Mouse (Mus musculus) embryonic fibroblast, embryonic 13.5 days (primary cell): ENCODE measurements around the gene Sod1. TPM values are rescaled to one million over a fixed set of nuclear protein-coding genes. Genes with fewer than 3 reads are reported as not detected.

ENCODE experiments used
- H3K27ac ChIP-seq: 2 replicates; pipeline ENCODE4 v1.5.1; 2012; ENCODE audit warnings: low read length, control low read depth, inconsistent platforms; ENCODE audit not compliant: insufficient read depth
- H3K4me1 ChIP-seq: 2 replicates; pipeline ENCODE4 v1.6.1; 2011; ENCODE audit warnings: low read length; ENCODE audit not compliant: control insufficient read depth, insufficient read depth
- H3K4me3 ChIP-seq: 2 replicates; pipeline ENCODE4 v1.5.1; 2011; ENCODE audit warnings: mild to moderate bottlenecking, control low read depth, low read length; ENCODE audit not compliant: insufficient read depth
- CTCF ChIP-seq: IDR thresholded peaks from 2 replicates; pipeline ENCODE4 v1.5.1; 2011; ENCODE audit warnings: mild to moderate bottlenecking, control low read depth, low read length, moderate library complexity, borderline replicate concordance; ENCODE audit not compliant: insufficient read depth
- POLR2A ChIP-seq: IDR thresholded peaks from 2 replicates; pipeline ENCODE4 v1.6.1; 2011; ENCODE audit warnings: low read depth, mild to moderate bottlenecking, control low read depth, low read length, moderate library complexity
- polyA plus RNA-seq: library from polyadenylated mRNA; stranded (reverse); fragments of >200 nt; gene quantifications from 2 replicates; pipeline ENCODE4 v1.2.4, GENCODE M21; 2011; ENCODE audit warnings: low read depth; ENCODE audit not compliant: missing spikeins, insufficient read length

Sod1 gene
- polyA plus RNA-seq = 370 and 487 TPM in 2 replicates

- TF ChIP-seq POLR2A = peak; percentile 99
- TF ChIP-seq CTCF = no peak
- peak within 1 kb of the TSS; percentile 66 for H3K27ac ChIP-seq
- peak within 1 kb of the TSS; percentile 73 for H3K4me3 ChIP-seq
- H3K4me1 ChIP-seq = peaks cover 3% of the 10 kb centered on the region
These were observed at the start of gene Sod1 for GRCm38 (mm10) chr16:90220026-90220891. TSS of gene Sod1 (plus strand) at chr16:90220754.

- no peak overlapping the region for H3K4me3 ChIP-seq
- TF ChIP-seq CTCF (no peak), POLR2A (no peak)
- no peak overlapping the region for H3K27ac ChIP-seq
- H3K4me1 ChIP-seq = no peaks in the 10 kb centered on the region
These were observed 49.1 kb upstream of the Sod1 start for GRCm38 (mm10) chr16:90171416-90171815.

GRCm38 (mm10) chr16:90176472-90176871 lies 44.1 kb upstream of the Sod1 start:
- H3K27ac ChIP-seq = no peak overlapping the region
- no peak overlapping the region for H3K4me3 ChIP-seq
- TF ChIP-seq POLR2A (no peak), CTCF (no peak)
- H3K4me1 ChIP-seq = no peaks in the 10 kb centered on the region

- Histone ChIP-seq H3K4me1 (no peaks in the 10 kb centered on the region), H3K4me3 (no peak overlapping the region), H3K27ac (no peak overlapping the region)
- no peak for TF ChIP-seq POLR2A
- TF ChIP-seq CTCF = no peak
These were observed 43.1 kb upstream of the Sod1 start for GRCm38 (mm10) chr16:90177425-90177824.

- no peak overlapping the region for H3K27ac ChIP-seq
- TF ChIP-seq CTCF = no peak
- no peak for TF ChIP-seq POLR2A
- H3K4me3 ChIP-seq = no peak overlapping the region
- no peaks in the 10 kb centered on the region for H3K4me1 ChIP-seq
These were observed 42.1 kb upstream of the Sod1 start for GRCm38 (mm10) chr16:90178404-90178803.

GRCm38 (mm10) chr16:90179892-90180291 lies 40.7 kb upstream of the Sod1 start:
- Histone ChIP-seq H3K4me1 (no peaks in the 10 kb centered on the region), H3K4me3 (no peak overlapping the region), H3K27ac (no peak overlapping the region)
- TF ChIP-seq POLR2A (no peak), CTCF (no peak)

GRCm38 (mm10) chr16:90180975-90181374 lies 39.6 kb upstream of the Sod1 start:
- no peaks in the 10 kb centered on the region for H3K4me1 ChIP-seq
- no peak overlapping the region for H3K27ac ChIP-seq
- no peak for TF ChIP-seq CTCF
- no peak for TF ChIP-seq POLR2A
- H3K4me3 ChIP-seq = no peak overlapping the region

- no peak overlapping the region for H3K27ac ChIP-seq
- H3K4me3 ChIP-seq = no peak overlapping the region
- TF ChIP-seq POLR2A = no peak
- TF ChIP-seq CTCF = no peak
- no peaks in the 10 kb centered on the region for H3K4me1 ChIP-seq
These were observed 38.9 kb upstream of the Sod1 start for GRCm38 (mm10) chr16:90181673-90182072.

- TF ChIP-seq CTCF = no peak
- TF ChIP-seq POLR2A = no peak
- no peak overlapping the region for H3K4me3 ChIP-seq
- no peaks in the 10 kb centered on the region for H3K4me1 ChIP-seq
- no peak overlapping the region for H3K27ac ChIP-seq
These were observed 36.4 kb upstream of the Sod1 start for GRCm38 (mm10) chr16:90184135-90184534.

- no peaks in the 10 kb centered on the region for H3K4me1 ChIP-seq
- TF ChIP-seq CTCF (peak; percentile 88; the same call in 1 of the 2 replicates), POLR2A (no peak)
- H3K27ac ChIP-seq = no peak overlapping the region
- no peak overlapping the region for H3K4me3 ChIP-seq
These were observed 34.5 kb upstream of the Sod1 start for GRCm38 (mm10) chr16:90185928-90186588.
